Mouse (Mus musculus): ENCODE results near the gene Ifngr1.

Gene Ifngr1

DNA sequence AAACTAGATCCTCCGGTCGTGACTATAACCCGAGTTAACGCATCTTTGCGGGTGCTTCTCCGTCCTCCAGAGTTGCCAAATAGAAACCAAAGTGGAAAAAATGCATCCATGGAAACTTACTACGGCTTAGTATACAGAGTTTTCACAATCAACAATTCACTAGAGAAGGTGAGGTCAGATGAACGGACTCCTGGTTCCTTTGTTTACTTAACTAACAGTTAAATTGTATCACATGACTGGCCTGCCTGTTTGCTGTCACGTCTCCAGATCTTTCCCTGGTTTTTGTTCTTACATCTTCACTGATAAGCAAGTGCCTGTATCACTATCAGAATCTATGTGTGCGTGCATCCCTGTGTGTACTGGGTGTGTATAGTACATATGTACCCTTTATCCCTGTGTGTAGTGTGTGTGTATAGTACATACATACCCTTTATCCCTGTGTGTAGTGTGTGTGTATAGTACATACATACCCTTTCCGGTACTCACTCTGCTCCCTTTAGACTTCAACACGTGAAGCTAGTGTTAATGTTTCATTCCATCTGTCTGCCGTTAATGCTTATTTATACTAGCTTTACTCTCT lies 40.0 kb downstream of the Ifngr1 start:
- no peak for DNase-seq (ENCODE audit: extremely low read depth, insufficient read length, low spot score)

DNA sequence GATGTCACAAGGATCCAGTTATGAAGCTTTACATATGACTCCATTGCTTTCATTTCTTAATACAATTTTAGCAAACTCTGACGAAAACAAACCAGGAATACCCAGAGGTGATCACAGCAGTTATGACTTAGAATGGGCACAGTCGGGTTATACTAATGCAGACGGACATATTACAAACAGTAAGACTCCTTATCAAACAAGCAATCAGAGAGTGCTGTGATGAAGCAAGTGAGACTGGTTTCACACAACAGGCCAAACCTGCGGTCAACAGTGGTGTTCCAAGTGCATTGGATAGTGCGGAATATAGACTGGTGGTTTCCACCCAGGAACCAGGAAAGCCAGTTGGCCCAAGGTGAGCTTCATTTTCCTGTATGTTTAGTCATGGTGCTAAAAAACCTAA lies 47.1 kb downstream of the Ifngr1 start:
- no peak for DNase-seq (ENCODE audit: extremely low read depth, insufficient read length, low spot score)

GRCm38 (mm10) chr10:19639630-19640029 lies 47.9 kb downstream of the Ifngr1 start:
- DNase-seq (ENCODE audit: extremely low read depth, insufficient read length, low spot score), result no peak

GRCm38 (mm10) chr10:19645119-19645518 lies 53.4 kb downstream of the Ifngr1 start:
- no peak for DNase-seq (ENCODE audit: extremely low read depth, insufficient read length, low spot score)

- no peak for DNase-seq (ENCODE audit: extremely low read depth, insufficient read length, low spot score)
Measured at GRCm38 (mm10) chr10:19657426-19657825, 65.7 kb downstream of the Ifngr1 start.
